Mouse (Mus musculus) thymus, postnatal 25 days (tissue): ENCODE results near the gene Psma4.
"Not testable (repeated sequence)": the region's sequence is repeated elsewhere in the genome, so short reads cannot be mapped to it uniquely, and the experiment has no call there.

Source experiments
- DNase-seq: peaks from one replicate; pipeline ENCODE4 v3.0.0; 2022

Psma4 gene

GRCm38 (mm10) chr9:54950575-54951321 is at the start of gene Psma4, which contains the start of gene AY074887:
TSS of gene Psma4 (plus strand) at chr9:54950790.
TSS of gene AY074887 (minus strand) at chr9:54950998.
- DNase-seq, result peak; percentile 91

GRCm38 (mm10) chr9:54909446-54909845 is 41.1 kb upstream of the Psma4 start:
- DNase-seq, result no peak

GRCm38 (mm10) chr9:54915576-54915975 is 35.0 kb upstream of the Psma4 start:
- DNase-seq, result no peak

DNA sequence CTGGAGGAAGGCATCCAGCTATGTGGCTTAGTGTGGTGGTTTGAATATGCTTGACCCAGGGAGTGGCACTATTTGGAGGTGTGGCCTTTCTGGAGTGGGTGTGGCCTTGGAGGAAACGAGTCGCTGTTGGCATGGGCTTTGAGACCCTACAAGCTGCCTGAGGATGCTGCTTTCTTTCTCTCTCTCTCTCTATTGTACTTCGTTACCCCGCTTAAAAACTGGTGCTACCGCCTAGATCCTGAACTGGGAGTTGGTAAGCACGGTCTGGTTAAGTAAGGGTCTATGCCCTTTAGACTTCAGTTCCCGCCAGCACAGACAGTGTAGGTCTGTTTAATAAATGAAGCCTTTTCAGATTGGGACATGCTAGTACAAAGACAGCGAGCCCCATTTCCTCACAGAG is 34.2 kb upstream of the Psma4 start:
- DNase-seq, result no peak

DNA sequence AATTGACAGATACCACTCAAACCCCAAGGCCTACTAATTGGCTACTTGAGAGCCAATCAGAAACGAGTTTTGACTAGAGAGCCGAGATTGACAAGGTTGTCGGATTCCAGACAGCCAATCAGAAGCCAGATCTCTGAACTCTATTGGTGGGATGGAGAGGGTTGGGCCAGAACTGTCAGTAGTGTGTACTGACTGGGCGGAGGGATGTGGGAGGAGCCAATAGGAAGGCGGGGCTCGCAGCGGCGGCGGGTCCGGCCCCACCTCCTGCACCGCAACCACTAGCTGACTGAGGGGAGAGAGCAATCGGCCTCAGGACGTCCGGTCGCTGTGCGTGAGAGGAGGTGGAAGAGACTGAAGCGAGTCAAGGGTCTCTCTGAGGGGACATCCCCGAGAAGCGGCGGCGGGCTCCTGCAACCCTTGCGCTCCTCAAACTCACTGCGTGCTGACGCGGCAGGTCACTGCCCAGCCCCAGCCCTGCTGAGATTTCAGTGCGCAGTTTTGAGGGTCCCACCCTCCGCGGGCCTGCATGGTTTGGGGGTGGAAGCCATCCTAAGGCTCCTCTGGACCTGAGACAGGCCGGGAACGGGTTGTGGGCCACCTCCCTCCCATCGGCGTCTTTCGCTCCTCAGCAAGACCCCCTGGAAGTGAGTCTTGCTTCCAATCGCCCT is 33.4 kb upstream of the Psma4 start, which contains the start of gene Hykk:
Gene Hykk (plus strand): TSS at position 274 of the 668 bp plus-strand sequence.
- peak; percentile 78 for DNase-seq

DNA sequence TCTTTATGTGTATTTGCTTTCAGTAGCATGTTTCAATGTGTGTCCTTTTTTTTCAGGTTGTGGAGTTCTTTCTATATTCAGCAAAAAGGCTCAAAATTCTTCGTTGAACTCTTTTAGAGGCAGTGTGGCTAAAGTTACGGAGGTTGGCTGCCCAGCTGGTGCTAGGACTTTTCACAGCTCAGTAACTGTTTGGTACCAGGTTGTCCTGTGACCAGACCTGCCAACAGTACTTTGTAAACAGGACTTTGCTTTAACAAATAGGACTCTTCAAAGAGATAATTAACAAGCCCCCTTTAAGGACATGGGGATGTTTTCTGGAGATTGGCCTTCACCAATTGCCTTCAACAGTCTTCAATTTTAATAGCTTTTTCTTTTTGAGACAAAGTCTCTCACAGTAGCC is 32.4 kb upstream of the Psma4 start:
- no peak for DNase-seq

DNA sequence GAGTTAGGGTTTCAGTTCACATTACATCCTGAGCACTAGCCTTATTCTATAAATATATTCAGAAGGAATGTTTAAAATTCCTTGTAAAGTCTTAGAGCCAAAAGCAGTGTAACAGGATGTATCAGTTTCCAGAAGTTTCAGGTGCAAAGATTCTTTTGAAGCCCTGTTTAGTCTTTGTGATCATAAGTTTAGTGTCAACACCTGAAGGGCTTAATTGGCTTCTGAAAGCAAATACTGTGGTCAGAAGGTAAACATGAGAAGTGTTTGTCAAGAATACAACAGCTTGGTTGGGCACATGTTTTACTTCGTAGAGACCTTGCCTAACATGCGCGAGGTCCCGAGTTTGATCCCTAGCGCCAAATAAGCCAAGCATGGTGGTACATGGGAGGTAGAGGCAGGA is 31.8 kb upstream of the Psma4 start:
- no peak for DNase-seq

DNA sequence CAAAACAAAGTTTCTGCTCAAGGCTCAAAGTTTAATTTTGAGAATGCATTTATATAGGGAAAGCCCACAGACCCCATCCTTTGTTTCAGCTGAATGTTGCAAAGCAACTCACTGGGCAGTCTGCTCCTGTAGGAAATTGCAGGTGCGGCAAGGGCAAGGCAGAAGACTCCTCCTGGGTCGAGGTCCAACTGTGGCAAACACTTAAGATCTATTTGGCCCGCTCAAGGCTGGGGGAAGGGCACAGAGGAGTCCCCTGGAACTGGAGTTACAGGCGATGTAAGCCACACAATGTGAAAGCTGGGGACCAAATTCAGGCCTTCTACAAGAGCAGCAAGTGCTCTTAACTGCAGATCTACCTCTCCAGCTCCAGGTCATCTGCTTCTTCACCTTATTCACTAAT is 30.6 kb upstream of the Psma4 start:
- DNase-seq, result no peak

- no peak for DNase-seq
Observed at GRCm38 (mm10) chr9:54930741-54931140, 19.8 kb upstream of the Psma4 start.

GRCm38 (mm10) chr9:54931765-54932164 is 18.8 kb upstream of the Psma4 start:
- DNase-seq, result no peak

DNA sequence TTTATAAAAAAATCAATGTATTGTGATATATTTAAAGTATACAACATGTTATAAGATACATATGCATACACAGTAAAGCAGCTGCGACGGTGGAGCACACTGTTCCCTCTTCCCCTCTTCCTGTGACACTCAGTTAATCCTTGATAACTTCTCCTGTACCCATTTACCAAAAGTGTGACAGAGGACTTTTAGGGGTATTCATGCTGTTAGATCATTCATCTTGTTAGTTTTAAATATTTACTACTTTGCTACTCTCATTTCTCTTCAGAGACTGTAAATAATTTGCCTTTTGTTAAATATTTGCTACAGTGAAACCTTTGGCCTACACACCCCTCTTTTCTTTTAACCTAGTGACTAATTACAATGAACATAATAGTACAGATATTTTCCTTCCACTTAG is 18.2 kb upstream of the Psma4 start:
- no peak for DNase-seq

GRCm38 (mm10) chr9:54942071-54942470 is 8.5 kb upstream of the Psma4 start:
- no peak for DNase-seq

GRCm38 (mm10) chr9:54944467-54944866 is 6.1 kb upstream of the Psma4 start:
- DNase-seq, result no peak

DNA sequence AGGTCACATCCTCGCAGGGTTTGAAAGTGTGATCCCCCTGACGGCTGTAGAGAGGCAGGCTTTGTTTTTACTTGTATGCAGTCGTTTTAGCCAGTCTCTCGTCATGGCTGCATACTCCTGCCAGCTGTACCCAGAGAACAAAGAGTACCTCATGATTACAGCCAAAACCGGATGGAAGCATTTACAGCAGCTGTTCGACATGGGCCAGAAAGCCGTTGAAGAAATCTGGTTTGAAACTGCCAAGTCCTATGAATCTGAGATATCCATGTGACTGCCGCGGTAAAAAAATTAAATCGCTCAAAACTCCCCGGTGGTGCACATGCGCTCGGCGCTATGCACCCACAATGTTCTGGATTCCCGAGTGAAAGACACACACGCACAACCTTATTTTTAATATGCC is 4.3 kb upstream of the Psma4 start:
- DNase-seq, result no peak

DNA sequence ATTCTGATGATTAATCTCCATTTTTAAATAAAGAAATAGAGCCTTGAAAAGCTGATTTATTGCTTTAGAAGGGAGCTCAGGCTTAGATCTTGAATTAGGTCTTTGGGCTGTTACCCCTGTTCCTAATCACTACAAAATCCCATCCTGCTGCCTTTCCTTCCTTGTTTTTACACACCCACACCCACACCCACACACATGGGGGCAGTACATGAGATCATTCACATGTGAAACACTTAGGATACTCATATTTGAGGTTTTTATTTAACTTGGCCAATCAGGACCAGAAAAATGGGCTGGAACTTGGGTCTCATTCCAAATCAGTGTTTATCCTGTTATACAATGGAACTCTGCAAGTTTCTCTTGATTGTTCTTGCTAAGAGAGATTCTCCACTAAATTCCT is 1.1 kb upstream of the Psma4 start:
- no peak for DNase-seq

DNA sequence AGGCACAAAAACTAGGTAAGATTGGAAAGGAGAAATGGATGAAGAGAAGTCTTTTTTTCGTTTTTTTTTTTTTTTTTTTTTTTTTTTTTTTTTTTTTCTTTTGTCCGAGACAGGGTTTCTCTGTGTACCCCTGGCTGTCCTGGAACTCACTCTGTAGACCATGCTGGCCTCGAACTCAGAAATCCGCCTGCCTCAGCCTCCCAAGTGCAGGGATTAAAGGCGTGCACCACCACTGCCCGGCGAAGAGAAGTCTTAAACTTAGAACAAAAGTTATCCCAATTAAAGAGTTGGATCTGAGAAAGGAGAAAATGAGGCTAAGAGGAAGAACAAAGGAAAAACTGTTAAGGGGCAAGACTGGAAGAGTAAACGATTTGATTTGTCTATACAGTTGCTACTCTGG is 428 bp upstream of the Psma4 start:
- DNase-seq, result not testable (repeated sequence)

GRCm38 (mm10) chr9:54961059-54961458 is 10.5 kb downstream of the Psma4 start:
- DNase-seq, result no peak

DNA sequence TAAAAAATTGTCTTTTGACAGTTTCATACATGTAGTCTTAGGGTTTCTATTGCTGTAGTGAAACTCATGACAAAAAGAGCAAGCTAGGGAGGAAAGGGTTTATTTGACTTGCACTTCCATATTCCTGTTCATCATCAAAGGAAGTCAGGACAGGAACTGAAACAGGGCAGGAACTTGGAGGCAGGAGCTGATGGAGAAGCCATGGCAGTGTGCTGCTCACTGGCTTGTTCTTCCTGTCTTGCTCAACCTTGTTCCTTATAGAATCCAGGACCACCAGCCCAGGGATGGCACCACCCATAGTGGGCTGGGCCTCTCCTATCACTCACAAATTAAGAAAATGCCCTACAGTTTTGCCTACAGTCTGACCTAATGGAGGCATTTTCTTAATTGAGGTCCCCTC is 13.1 kb downstream of the Psma4 start:
- no peak for DNase-seq

DNA sequence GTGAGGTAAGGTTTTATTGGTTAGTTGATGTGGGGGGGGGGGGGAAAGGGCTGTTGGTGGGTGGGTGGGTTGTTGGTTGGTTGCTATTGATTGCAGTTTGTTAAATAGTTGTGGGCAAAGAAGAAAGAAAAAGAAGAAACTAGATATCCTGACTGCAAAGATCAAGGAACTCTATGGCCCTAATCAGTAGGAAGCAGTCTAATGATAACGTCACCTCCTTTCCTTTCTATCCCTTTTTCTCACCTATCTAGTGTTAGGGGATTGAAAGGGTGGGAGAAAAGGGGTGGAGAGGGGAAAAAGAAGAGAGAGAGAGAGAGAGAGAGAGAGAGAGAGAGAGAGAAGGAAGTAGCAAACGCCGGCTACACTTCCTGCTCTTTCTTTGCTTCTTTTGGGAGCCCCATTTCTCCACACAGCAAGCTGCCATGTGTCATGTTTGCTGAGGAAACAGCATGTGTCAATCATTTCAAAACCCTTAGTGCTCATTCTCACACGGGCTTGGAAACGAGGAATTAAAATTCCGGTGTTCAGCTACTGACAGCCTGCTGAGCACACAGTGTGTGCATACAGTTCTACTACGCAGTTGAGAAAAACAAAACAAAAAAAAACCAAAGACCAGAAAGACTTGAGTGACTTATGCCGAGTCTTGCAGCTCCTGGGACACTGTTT is 19.5 kb downstream of the Psma4 start:
- no peak for DNase-seq

- DNase-seq, result no peak
Observed at GRCm38 (mm10) chr9:54980674-54981073, 30.1 kb downstream of the Psma4 start, which contains the start of gene Chrna5. TSS of gene Chrna5 (plus strand) at chr9:54980880.

- DNase-seq, result peak; percentile 25
Observed at GRCm38 (mm10) chr9:54981291-54982191, 31.0 kb downstream of the Psma4 start.

DNA sequence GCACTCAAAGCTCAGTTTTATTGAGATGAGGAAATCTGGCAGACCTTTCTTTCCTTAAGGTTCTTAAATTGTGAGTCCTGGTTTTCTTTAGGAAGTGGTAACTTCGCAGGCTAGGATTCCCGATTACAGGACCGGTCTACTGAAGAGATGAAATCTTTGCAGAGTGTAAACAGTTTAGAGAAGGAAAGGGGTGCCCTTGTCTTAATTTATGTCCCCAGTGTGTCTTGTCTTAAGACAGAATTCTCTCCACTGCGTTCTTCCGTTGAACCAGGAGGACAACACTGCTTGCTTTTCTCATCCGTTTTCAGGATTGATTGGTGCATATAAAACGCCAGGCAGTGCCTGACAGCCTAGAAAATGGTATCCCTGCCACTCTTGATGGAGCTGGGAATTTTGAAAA is 31.8 kb downstream of the Psma4 start:
- DNase-seq, result no peak

GRCm38 (mm10) chr9:54990362-54990761 is 39.8 kb downstream of the Psma4 start:
- DNase-seq, result no peak
